Mouse (Mus musculus) layer of hippocampus, adult 18-20 months (tissue): ENCODE measurements around the gene Shroom1. TPM values are rescaled to one million over a fixed set of nuclear protein-coding genes. Genes with fewer than 3 reads are reported as not detected.

Source experiments
- DNase-seq, 2 experiments: peaks; one replicate each; pipeline ENCODE4 v3.0.0; 2022; ENCODE audit warnings: low spot score in 2 of 2
- microRNA-seq, 2 experiments: library from miRNA; unstranded; fragments of <30 nt; microRNA quantifications; one replicate each; pipeline ENCODE4 v1.2.0; 2021
- total RNA-seq, 2 experiments: library from RNA; stranded (reverse); gene quantifications; 2 replicates each; pipeline ENCODE4 v1.2.3; 2021

Shroom1 gene
- total RNA-seq, 2 experiments from 2014 or later = 5.7 TPM

- no peak for DNase-seq
Measured at GRCm38 (mm10) chr11:53508152-53508551, 51.1 kb downstream of the Shroom1 start.

DNA sequence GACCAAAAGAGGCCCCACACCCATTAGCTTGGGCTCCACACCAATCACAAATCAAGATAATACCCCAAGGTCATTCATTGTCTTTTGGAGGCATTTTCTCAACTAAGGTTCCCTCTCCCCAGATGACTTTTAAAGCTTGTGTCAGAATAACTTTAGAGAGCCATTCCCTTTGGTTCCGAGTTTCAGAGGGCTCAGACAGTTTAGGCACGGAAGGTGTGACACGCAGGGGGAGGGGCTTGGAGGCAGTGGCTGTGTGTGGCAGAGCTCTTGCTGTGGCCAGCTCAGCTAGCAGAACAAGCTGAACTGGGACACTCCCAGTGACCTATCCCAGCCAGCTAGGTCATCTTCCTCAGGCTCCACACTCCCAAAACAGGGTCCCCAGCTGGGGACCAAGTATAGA is 51.6 kb downstream of the Shroom1 start:
- DNase-seq = no peak

- no peak for DNase-seq
Measured at GRCm38 (mm10) chr11:53510351-53510750, 53.3 kb downstream of the Shroom1 start.

DNA sequence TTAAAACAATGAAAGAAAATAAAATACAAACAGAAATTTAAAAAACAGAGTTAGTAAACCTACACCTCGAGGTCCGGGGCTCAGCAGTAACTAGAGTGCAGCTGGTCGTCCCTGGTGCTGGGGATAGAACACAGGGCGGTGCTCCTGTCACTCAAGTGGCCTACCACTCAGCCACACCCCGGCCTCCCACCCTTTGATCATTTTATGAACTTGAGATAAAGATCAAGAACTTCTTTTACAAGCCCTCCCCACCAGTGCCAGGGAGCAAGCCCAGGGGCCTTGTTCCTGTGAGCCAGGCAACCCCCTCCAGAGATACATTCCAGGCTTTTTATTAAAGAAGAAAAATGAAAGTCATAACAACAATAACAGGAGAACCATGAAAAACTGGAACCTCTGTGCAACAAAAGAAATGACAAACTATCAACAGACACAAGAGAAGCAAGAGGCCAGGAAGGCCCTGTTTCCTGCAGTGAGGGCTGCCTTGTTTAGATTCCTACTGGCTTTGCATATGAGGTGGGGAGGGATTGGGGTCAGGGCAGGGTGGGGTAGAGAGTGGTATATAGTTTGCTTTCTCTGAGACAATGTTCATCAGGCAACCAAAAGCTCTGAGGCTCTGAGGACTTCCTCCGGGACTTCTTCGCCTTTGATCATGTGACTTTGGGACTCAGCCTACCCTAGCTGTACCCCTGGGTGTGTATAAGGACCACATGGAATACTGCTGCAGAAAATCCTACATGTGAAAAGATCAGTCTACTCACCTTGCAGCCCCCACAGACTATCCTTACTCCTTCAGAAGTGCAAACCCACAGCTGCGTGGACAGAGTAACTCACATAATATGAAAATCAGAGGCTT is 60.0 kb downstream of the Shroom1 start:
- no peak for DNase-seq

Small RNA genes lying within 50 kb of the gene (microRNA-seq; reads per million reads assigned to microRNA genes)
- gene Mir6920 = 0 to 0.20 reads per million in 2 experiments

Other genes starting within 250 kb of the Shroom1 start
- 100 to 1,000 TPM; 178 to 180 TPM for gene Hspa4, start 156.7 kb upstream of the Shroom1 start, total RNA-seq
- gene Zcchc10, start 132.5 kb upstream of the Shroom1 start, total RNA-seq = 10 to 100 TPM; 11.0 to 11.8 TPM
- gene Aff4, start 106.4 kb upstream of the Shroom1 start, total RNA-seq = 100 to 1,000 TPM; 236 to 237 TPM
- gene Leap2, start 34.0 kb upstream of the Shroom1 start, total RNA-seq = not detected
- gene Uqcrq, start 26.4 kb upstream of the Shroom1 start, total RNA-seq = 100 to 1,000 TPM; 406 TPM
- under 1 TPM; 0.56 to 0.74 TPM for gene Gdf9, start 26.2 kb upstream of the Shroom1 start, total RNA-seq
- gene Gm10447, start 95 bp upstream of the Shroom1 start, total RNA-seq = under 1 TPM; 0.13 to 0.27 TPM
- gene Gm9837, start 13.3 kb downstream of the Shroom1 start, total RNA-seq = under 1 TPM in 1 of 2 experiments, not detected in 1; 0.62 TPM
- gene Gm9945, start 23.0 kb downstream of the Shroom1 start, total RNA-seq = 1 to 10 TPM; 2.3 to 2.5 TPM
- 100 to 1,000 TPM; 144 to 146 TPM for gene Sowaha, start 23.1 kb downstream of the Shroom1 start, total RNA-seq
- gene Sept8, start 62.1 kb downstream of the Shroom1 start, total RNA-seq = 100 to 1,000 TPM; 262 to 269 TPM
- 100 to 1,000 TPM; 121 to 127 TPM for gene Kif3a, start 110.2 kb downstream of the Shroom1 start, total RNA-seq
- not detected for gene Il4, start 161.5 kb downstream of the Shroom1 start, total RNA-seq
- gene Il13, start 177.5 kb downstream of the Shroom1 start, total RNA-seq = not detected